Mouse (Mus musculus) adrenal gland, postnatal 25 days (tissue): Measurements from ENCODE around the gene Trip4. TPM values are rescaled to one million over a fixed set of nuclear protein-coding genes. Genes with fewer than 3 reads are reported as not detected.
A peak's percentile ranks its signal among the peaks of the same experiment; 100 is the strongest.
"Not testable (repeated sequence)": the region's sequence is repeated elsewhere in the genome, so short reads cannot be mapped to it uniquely, and the experiment has no call there.

ENCODE experiments used
- DNase-seq: peaks from one replicate; pipeline ENCODE4 v3.0.0; 2021; ENCODE audit warnings: mixed read lengths
- total RNA-seq: library from RNA; stranded (reverse); gene quantifications from 2 replicates; pipeline ENCODE4 v1.2.3, GENCODE M21; 2021

The Trip4 gene
- total RNA-seq, 1 experiment from 2014 or later: 47.8 TPM

- DNase-seq: no peak
Observed at GRCm38 (mm10) chr9:65794313-65794712, 114.3 kb downstream of the Trip4 start.

DNA sequence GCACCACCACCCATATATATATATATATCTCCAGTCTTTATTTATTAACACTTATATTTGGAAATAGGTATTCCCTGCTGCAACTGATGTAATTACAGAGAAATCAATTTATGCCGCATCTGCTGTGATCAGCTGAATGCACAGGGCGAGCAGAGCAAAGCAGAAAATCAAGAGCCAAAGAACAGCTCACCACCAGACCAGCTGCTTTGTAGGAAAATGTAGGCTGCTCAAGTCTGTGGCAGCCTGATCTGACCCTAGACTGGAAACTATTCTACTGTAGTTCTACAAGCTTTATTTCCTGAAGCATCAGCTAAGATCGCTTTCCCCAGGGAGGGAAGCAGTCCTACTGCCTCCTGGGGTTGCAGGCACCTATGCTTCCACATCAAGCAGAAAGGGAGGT lies 115.1 kb downstream of the Trip4 start:
- DNase-seq: no peak

- DNase-seq: no peak
Observed at GRCm38 (mm10) chr9:65793086-65793485, 115.5 kb downstream of the Trip4 start.

- no peak for DNase-seq
Observed at GRCm38 (mm10) chr9:65791846-65792245, 116.7 kb downstream of the Trip4 start.

GRCm38 (mm10) chr9:65791106-65791505 lies 117.5 kb downstream of the Trip4 start:
- no peak for DNase-seq

DNA sequence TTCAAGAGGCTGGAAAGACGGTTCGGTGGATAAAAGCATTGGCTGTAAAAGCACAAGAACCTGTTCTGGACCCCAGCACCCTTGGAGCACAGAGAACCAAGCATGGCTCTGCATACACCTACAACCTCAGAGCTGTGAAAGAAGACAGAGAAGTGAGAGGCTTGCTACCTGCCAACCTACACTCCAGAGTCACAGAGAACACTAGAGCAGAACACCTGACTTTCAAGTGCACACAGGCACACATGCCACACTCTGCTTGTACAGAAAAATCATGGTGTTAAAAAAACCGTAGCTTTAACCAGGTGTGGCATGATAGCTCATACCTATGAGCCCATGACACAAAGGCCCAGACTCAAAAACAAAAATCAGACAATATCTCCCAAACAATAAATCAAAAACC lies 118.8 kb downstream of the Trip4 start:
- DNase-seq: no peak

DNA sequence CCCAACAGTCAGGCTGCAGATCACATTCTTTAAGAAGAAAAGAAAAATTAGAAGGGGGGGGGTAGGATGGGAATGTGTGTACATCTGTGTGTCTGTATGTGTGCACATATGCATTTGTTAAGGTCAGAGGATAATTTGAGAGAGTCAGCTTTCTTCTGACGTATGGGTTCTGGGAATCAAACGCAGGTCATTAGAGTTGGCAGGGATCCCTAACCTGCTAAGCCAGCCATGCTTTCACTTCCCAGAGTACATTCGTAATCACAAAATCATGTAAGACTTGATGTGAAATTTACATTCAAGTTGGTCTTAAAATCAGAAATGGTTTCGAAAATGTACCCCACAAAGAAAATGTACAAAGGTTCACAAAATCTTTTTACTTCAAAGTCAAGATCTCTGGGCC lies 120.0 kb downstream of the Trip4 start:
- DNase-seq: no peak

DNA sequence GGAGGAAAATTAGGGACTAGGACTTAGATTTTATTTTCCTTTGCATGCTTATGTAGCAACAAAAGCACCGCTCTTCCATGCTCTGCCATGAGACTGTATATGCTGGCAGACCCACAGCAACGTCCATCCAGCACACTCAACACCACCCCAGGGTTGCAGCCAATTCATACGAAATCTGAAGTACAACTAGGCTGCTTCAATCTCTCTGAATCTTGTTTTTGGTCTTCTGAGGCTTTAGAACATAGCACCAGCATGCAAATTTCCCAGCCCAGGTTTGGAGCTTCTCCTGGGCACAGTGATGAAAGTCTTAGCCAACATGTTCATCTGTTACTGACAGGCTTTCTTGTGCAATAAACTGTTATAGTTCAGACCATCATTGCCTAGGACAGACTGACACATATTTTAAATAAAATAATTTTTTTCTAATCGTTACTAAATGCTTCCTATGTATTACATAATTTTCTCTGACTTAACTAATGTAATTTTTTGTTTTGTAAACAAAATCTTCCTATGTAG lies 120.7 kb downstream of the Trip4 start:
- DNase-seq: no peak

- peak; percentile 32 for DNase-seq
Observed at GRCm38 (mm10) chr9:65786885-65787787, 121.5 kb downstream of the Trip4 start.

DNA sequence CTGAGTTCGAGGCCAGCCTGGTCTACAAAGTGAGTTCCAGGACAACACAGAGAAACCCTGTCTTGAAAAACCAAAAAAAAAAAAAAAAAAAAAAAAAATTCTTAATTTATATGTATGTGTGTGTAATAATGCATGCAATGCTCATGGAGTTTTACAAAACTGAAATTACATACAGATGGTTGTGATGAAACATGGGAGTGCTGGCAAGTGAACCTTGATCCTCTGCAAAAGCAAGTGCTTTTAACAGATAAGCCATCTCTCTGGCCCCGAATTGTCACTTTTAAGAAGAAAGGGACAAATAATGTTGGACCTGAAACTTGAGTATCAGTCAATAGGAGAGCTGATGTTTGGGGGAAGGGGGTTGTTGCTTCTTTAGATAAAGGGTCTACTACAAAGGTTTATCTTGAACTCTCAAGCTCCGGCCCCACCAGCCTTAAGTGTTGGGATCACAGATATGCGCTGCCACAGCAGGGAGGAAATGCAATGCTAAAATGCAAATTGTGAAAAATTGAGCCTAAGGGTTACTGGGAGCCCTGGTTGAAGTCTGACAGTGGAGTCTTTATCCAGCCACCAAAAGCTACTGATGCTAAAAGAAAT lies 122.7 kb downstream of the Trip4 start:
- DNase-seq: no peak

- DNase-seq: not testable (repeated sequence)
Observed at GRCm38 (mm10) chr9:65779619-65780018, 129.0 kb downstream of the Trip4 start.

Other genes with a start within 250 kb of the Trip4 start
- gene Oaz2, start 240.8 kb downstream of the Trip4 start, total RNA-seq: 90.9 and 131 TPM in 2 replicates
- 35.1 and 35.7 TPM in 2 replicates for gene Zfp609, start 81.2 kb downstream of the Trip4 start, total RNA-seq
- 9.4 and 9.8 TPM in 2 replicates for gene Pclaf, start 18.6 kb downstream of the Trip4 start, total RNA-seq
- gene Csnk1g1, start 130 bp upstream of the Trip4 start, total RNA-seq: 22.3 and 25.5 TPM in 2 replicates
- gene Ppib, start 151.4 kb upstream of the Trip4 start, total RNA-seq: 297 and 304 TPM in 2 replicates
- gene Snx22, start 160.9 kb upstream of the Trip4 start, total RNA-seq: 0.30 and 0.95 TPM in 2 replicates
- gene Snx1, start 217.8 kb upstream of the Trip4 start, total RNA-seq: 102 and 125 TPM in 2 replicates
- gene Ciao2a, start 217.8 kb upstream of the Trip4 start, total RNA-seq: 75.1 and 83.5 TPM in 2 replicates
- gene Dapk2, start 249.4 kb upstream of the Trip4 start, total RNA-seq: 5.9 and 10.4 TPM in 2 replicates